In genomic region chr9:33404691-33405090, GRCm38 (mm10) we compare ENCODE assay signal across 27 mouse cellular contexts.
"Had no signal": no experiment of that assay in that cellular context is flagged by ENCODE, and none has a peak within 500 bp of the region (broad histone marks: within the 10 kb centered on the region; RNA-seq: fewer than 3 reads in every experiment).

No protein-coding gene starts in this region.

- H3K4me2 ChIP-seq: embryonic facial prominence, embryonic 12.5 days; embryonic facial prominence, embryonic 13.5 days; embryonic facial prominence, embryonic 15.5 days; forebrain, embryonic 12.5 days; forebrain, embryonic 13.5 days; forebrain, embryonic 15.5 days had no signal

- H3K27me3 ChIP-seq: embryonic facial prominence, embryonic 12.5 days; embryonic facial prominence, embryonic 13.5 days; embryonic facial prominence, embryonic 15.5 days; forebrain, embryonic 12.5 days; forebrain, embryonic 13.5 days; forebrain, embryonic 15.5 days had no signal

- DNase-seq: cerebellum, adult 9-11 months; cerebellum, postnatal 10 days; cerebellum, postnatal 14 days; cerebellum, postnatal 25 days; cerebellum, postnatal 36 days; embryo, embryonic 11 days; forebrain, postnatal 0 days; gastrocnemius, adult 2 months; gastrocnemius, postnatal 10 days; gastrocnemius, postnatal 14 days; gastrocnemius, postnatal 25 days; gastrocnemius, postnatal 36 days; heart, adult 11 months; heart, adult 18-20 months; heart, adult 2 months had no signal

- H3K27ac ChIP-seq: embryonic facial prominence, embryonic 10.5 days; embryonic facial prominence, embryonic 12.5 days; embryonic facial prominence, embryonic 13.5 days; embryonic facial prominence, embryonic 15.5 days; forebrain, embryonic 10.5 days; forebrain, embryonic 12.5 days; forebrain, embryonic 13.5 days; forebrain, embryonic 15.5 days; gastrocnemius, adult 2 months; heart, adult 2 months; heart, embryonic 10.5 days had no signal

- H3K4me1 ChIP-seq: embryonic facial prominence, embryonic 10.5 days; embryonic facial prominence, embryonic 12.5 days; embryonic facial prominence, embryonic 13.5 days; embryonic facial prominence, embryonic 15.5 days; forebrain, embryonic 10.5 days; forebrain, embryonic 12.5 days; forebrain, embryonic 13.5 days; forebrain, embryonic 15.5 days; heart, embryonic 10.5 days had no signal

- H3K36me3 ChIP-seq: embryonic facial prominence, embryonic 10.5 days; embryonic facial prominence, embryonic 12.5 days; embryonic facial prominence, embryonic 13.5 days; embryonic facial prominence, embryonic 15.5 days; forebrain, embryonic 10.5 days; forebrain, embryonic 12.5 days; forebrain, embryonic 15.5 days; heart, embryonic 10.5 days had no signal

- H3K9me3 ChIP-seq: embryonic facial prominence, embryonic 15.5 days; forebrain, embryonic 12.5 days; forebrain, embryonic 13.5 days had no signal

- H3K4me3 ChIP-seq: embryonic facial prominence, embryonic 10.5 days; embryonic facial prominence, embryonic 12.5 days; embryonic facial prominence, embryonic 13.5 days; embryonic facial prominence, embryonic 15.5 days; erythroblast, embryonic 14.5 days; forebrain, embryonic 10.5 days; forebrain, embryonic 12.5 days; forebrain, embryonic 13.5 days; forebrain, embryonic 15.5 days; gastrocnemius, adult 2 months; heart, adult 2 months; heart, embryonic 10.5 days had no signal

- ATAC-seq: forebrain, embryonic 13.5 days; forebrain, embryonic 14.5 days; forebrain, embryonic 15.5 days; forebrain, embryonic 16.5 days; forebrain, postnatal 0 days had no signal

- H3K9ac ChIP-seq: embryonic facial prominence, embryonic 12.5 days; embryonic facial prominence, embryonic 13.5 days; embryonic facial prominence, embryonic 15.5 days; forebrain, embryonic 12.5 days; forebrain, embryonic 13.5 days; forebrain, embryonic 15.5 days; forebrain, postnatal 0 days had no signal
